Mouse (Mus musculus): ENCODE data around the gene Tulp3.

DNA sequence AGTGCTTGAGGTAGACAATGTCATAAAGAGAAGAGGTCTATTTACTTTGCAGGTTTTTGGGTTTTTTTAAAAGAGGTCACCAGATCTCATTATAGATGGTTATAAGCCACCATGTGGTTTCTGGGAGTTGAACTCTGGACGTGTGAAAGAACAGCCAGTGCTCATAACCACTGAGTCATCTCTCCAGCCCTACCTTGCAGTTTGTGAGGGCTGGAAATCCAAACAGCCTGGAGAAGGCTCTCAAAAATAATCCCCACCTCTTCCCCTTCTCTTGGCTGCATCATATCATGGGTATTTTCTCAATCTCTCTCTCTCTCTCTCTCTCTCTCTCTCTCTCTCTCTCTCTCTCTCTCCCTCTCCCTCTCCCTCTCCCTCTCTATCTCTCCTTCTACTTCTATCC, 35.0 kb upstream of the Tulp3 start:
- TF ChIP-seq POLR2A (IDR thresholded peaks at IDR 0.05; ENCODE audit: insufficient read depth, low read depth, low read length): no peak
- TF ChIP-seq EP300 (IDR thresholded peaks at IDR 0.05; ENCODE audit: insufficient read depth, low read depth, low read length): no peak
- TF ChIP-seq CTCF (IDR thresholded peaks at IDR 0.05): no peak
